17 mouse cellular contexts compared by ENCODE assay signal in genomic region chr6:91563031-91563430, GRCm38 (mm10). TPM values are rescaled to one million over a fixed set of nuclear protein-coding genes. Genes with fewer than 3 reads are reported as not detected.
DNase-seq lines count a peak whose midpoint lies in the region; ATAC-seq and TF ChIP-seq lines count a peak whose summit lies in the region.
"Had no signal": no experiment of that assay in that cellular context is flagged by ENCODE, and none has a peak within 500 bp of the region (broad histone marks: within the 10 kb centered on the region; RNA-seq: fewer than 3 reads in every experiment).

No protein-coding gene starts in this region.

- H3K36me3 ChIP-seq in kidney, embryonic 14.5 days (ENCODE audit: control insufficient read depth, insufficient read depth, low read length) = no peaks in the 10 kb centered on the region
- H3K36me3 ChIP-seq: heart, embryonic 15.5 days; limb, embryonic 15.5 days; midbrain, embryonic 12.5 days; neural tube, embryonic 13.5 days had no signal

- ATAC-seq in kidney, embryonic 14.5 days (ENCODE audit: low FRiP score, low TSS enrichment) = no peak
- ATAC-seq in Patski = peak; percentile 79
- ATAC-seq: forebrain, embryonic 14.5 days had no signal

- WGBS in kidney, embryonic 14.5 days = 84% methylated on average over 3 of the region's 3 CpGs

- CTCF ChIA-PET in Patski (lab: Charles Lee) = interaction anchor here (0.7 to 3.2 kb wide), 9 partner anchors 9 to 182 kb away, joined by 3 to 11 read pairs (median 4); no protein-coding TSS in a partner anchor

- no peaks in the 10 kb centered on the region for H3K9me3 ChIP-seq in kidney, embryonic 14.5 days (ENCODE audit: control insufficient read depth, low read length)
- H3K9me3 ChIP-seq: heart, embryonic 15.5 days; limb, embryonic 15.5 days; midbrain, embryonic 12.5 days; neural tube, embryonic 13.5 days had no signal

- H3K4me3 ChIP-seq in kidney, embryonic 14.5 days (ENCODE audit: low read length) = no peak overlapping the region
- H3K4me3 ChIP-seq: erythroblast, embryonic 14.5 days; heart, embryonic 15.5 days; limb, embryonic 15.5 days; midbrain, embryonic 12.5 days; neural tube, embryonic 13.5 days had no signal

- no peaks in the 10 kb centered on the region for H3K27me3 ChIP-seq in kidney, embryonic 14.5 days (ENCODE audit: control insufficient read depth, insufficient read depth, low read length)
- no peaks in the 10 kb centered on the region for H3K27me3 ChIP-seq in Patski
- H3K27me3 ChIP-seq: limb, embryonic 15.5 days; midbrain, embryonic 12.5 days; neural tube, embryonic 13.5 days had no signal

- DNase-seq in cerebellum, postnatal 25 days = peak; percentile 28 to 44
- no peak for DNase-seq in cerebellum, adult 18-20 months
- peak; percentile 81 for DNase-seq in kidney, adult 9 months
- DNase-seq in Patski (ENCODE audit: low read depth, low spot score) = peak; percentile 93
- DNase-seq in kidney, postnatal 36 days = peak; percentile 76 to 84
- DNase-seq in embryo, embryonic 10.5 days (ENCODE audit: low spot score) = no peak
- DNase-seq: lung, embryonic 14.5 days; lung, postnatal 4 days; right cerebral cortex, postnatal 4 days; thymus, adult 18-20 months had no signal

- in situ Hi-C loops in Patski (cut with MboI; ENCODE audit: low pct_unique_long_range_greater_than_20kb) = no loop called here

- no peak overlapping the region for H3K9ac ChIP-seq in kidney, embryonic 14.5 days (ENCODE audit: low read depth, low read length)
- H3K9ac ChIP-seq: heart, embryonic 15.5 days; limb, embryonic 15.5 days; lung, embryonic 14.5 days; midbrain, embryonic 12.5 days; neural tube, embryonic 13.5 days had no signal

- TF ChIP-seq CTCF in Patski (IDR thresholded peaks at IDR 0.05) = no peak

- H3K4me2 ChIP-seq in kidney, embryonic 14.5 days (replicated peaks; ENCODE audit: low read depth, low read length) = no peak overlapping the region
- H3K4me2 ChIP-seq: heart, embryonic 15.5 days; limb, embryonic 15.5 days; lung, embryonic 14.5 days; midbrain, embryonic 12.5 days; neural tube, embryonic 13.5 days had no signal

- H3K4me1 ChIP-seq in kidney, embryonic 14.5 days (ENCODE audit: control insufficient read depth, insufficient read depth, low read length) = no peaks in the 10 kb centered on the region
- H3K4me1 ChIP-seq: heart, embryonic 15.5 days; limb, embryonic 15.5 days; neural tube, embryonic 13.5 days had no signal

- POLR2A ChIA-PET in Patski (lab: Charles Lee) = no interaction called here

- no peak overlapping the region for H3K27ac ChIP-seq in kidney, embryonic 14.5 days (ENCODE audit: low read depth, low read length)
- H3K27ac ChIP-seq: heart, embryonic 15.5 days; limb, embryonic 15.5 days; midbrain, embryonic 12.5 days; neural tube, embryonic 13.5 days had no signal

RNA-seq across cellular contexts. Expression of gene Lsm3, which starts 47.3 kb away (rescaled TPM):
- 332 and 459 TPM in 2 replicates for polyA plus RNA-seq in kidney, embryonic 14.5 days (2014; fragmentation: Nextera tagmentation; extraction: Ambion mirVana)
- polyA plus RNA-seq in Patski (2021) = 82.6 TPM

RNA-seq across cellular contexts. Expression of gene Xpc, which starts 47.3 kb away (rescaled TPM):
- 15.8 and 25.4 TPM in 2 replicates for polyA plus RNA-seq in kidney, embryonic 14.5 days (2014; fragmentation: Nextera tagmentation; extraction: Ambion mirVana)
- 45.1 TPM for polyA plus RNA-seq in Patski (2021)

Comparison
In these comparisons a context has a peak if more than half of its experiments do, and no peak if none do; other contexts are left out.
1. DNase-seq: peak in cerebellum, postnatal 25 days (2 of 2), kidney, adult 9 months (single experiment), Patski (single experiment) and kidney, postnatal 36 days (2 of 2); none in cerebellum, adult 18-20 months (0 of 2) and embryo, embryonic 10.5 days (single experiment).